Mouse (Mus musculus): ENCODE measurements around the gene Umps. TPM values are rescaled to one million over a fixed set of nuclear protein-coding genes. Genes with fewer than 3 reads are reported as not detected.

Gene Umps
- polyA plus RNA-seq (2012; rRNA removed; ENCODE audit: low replicate concordance), result 1.7 and 2.5 TPM in 2 replicates

DNA sequence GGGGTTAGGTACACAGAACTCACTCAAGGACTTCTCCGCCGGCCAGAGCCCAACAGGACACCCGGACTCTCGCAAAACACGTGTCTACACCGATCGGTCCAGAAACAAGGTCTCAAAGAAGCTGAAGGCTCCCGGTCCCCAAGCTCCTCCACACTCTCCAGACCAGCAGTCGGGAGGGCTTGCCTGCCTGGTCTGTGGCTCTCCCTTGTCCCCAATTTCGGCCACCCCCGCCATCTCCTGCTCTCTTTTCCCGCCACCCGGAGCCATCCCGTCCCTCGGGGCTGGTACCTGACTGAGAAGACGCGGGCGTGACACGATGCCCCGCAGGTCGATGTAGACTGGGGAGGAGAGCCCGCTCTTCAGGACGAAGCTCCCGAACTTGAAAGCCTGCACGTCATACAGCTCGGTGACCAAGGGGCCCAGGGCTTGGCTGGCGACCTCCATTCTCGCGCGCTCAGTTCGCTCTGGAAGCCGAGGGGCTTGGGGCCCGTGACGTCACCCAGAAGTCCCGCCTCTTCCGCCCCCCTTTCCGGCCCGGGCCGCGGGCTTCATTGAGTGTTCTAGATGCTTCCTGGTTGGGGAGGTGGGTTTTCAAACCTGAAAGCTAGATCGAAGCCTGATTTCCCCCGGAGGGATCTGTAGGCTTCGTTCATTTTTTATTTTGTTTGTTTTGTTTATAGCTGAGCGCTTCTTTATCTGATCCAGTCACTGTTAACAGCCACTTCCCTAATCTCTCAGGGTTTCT, at the start of gene Umps:
TSS of gene Umps (minus strand) at position 501 of the 745 bp plus-strand sequence.

Other genes with a start within 250 kb of the Umps start
- 992 and 1,517 TPM in 2 replicates for gene Muc13, start 173.0 kb downstream of the Umps start, polyA plus RNA-seq (2012; rRNA removed; ENCODE audit: low replicate concordance)
- gene Itgb5, start 137.4 kb downstream of the Umps start, polyA plus RNA-seq (2012; rRNA removed; ENCODE audit: low replicate concordance), result 28.1 and 45.5 TPM in 2 replicates

All from duodenum, adult 2 months (tissue).